Mouse (Mus musculus): ENCODE data around the gene Abhd10. TPM values are rescaled to one million over a fixed set of nuclear protein-coding genes. Genes with fewer than 3 reads are reported as not detected.

The Abhd10 gene
- polyA plus RNA-seq, 1 experiment from 2014 or later: 34.1 TPM

DNA sequence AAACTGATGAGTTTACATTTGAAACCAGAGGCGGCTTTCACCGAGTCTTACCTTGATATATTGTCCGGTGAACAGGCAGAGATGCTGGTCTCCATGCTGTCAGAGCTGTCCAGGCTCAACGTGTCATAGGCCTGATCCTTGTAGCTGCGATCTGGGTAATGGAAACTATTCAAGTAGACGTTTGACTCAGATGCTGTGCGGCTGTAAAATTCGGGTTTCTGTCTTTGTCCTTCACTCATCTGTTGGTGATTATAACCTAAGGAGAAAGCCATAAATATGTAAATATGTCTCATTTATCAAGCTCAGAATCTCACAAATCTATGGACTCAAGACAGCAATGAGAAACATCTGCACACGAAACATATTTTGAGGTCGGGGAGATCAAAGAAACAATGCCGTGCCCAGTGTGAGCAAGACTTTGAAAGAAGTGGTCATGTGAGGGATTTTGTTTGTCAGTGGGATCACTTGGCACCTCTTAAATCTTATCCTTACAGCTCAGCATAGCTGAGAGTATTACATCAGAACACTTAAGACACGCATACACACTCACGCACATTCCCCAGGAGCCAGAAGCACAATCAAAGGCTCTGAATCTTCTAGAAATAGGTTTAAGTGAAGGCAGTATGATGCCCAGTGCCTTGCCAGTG is 20.2 kb upstream of the Abhd10 start:
- Histone ChIP-seq H3K36me3 (peaks cover 34% of the 10 kb centered on the region), H3K27me3 (ENCODE audit: insufficient read depth, poor library complexity, severe bottlenecking) (no peaks in the 10 kb centered on the region), H3K9me3 (no peaks in the 10 kb centered on the region), H3K27ac (no peak overlapping the region), H3K4me1 (peaks cover 12% of the 10 kb centered on the region), H3K4me3 (no peak overlapping the region)
- WGBS: 59% methylated on average over 13 of the region's 13 CpGs
- no peak for DNase-seq (ENCODE audit: low spot score)

GRCm38 (mm10) chr16:45761425-45761824 is 18.7 kb upstream of the Abhd10 start:
- DNase-seq (ENCODE audit: low spot score): no peak
- Histone ChIP-seq H3K27me3 (ENCODE audit: insufficient read depth, poor library complexity, severe bottlenecking) (no peaks in the 10 kb centered on the region), H3K9me3 (no peaks in the 10 kb centered on the region), H3K36me3 (peaks cover 34% of the 10 kb centered on the region), H3K4me1 (peaks cover 12% of the 10 kb centered on the region), H3K27ac (no peak overlapping the region), H3K4me3 (no peak overlapping the region)
- WGBS: 74% methylated on average over 1 of the region's 1 CpGs

DNA sequence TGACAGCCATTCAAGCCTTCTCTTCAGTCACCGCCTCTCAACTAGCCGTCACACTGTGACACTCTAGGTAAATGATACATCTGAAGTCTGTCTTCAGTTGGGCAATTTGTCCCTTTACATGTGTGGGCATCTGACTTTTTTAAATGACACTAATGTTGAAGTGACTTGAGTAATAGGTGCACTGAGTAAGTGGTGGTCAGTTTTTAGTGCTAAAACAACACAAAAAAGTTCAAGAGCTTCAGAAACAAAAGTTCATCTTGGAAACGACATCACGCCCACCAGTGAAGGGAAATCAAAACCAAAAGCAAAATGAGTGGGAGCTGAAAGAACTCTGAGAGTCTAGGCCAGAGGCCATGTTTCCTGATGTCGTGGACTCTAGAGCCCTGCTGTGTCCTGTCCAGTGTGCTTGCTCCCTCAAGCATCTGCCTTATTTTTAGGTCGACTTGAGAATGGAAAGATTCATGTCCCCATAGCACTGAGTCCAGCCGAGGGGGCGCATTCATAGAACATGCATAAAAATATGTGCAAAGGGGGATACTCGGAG is 16.0 kb upstream of the Abhd10 start:
- Histone ChIP-seq H3K27me3 (ENCODE audit: insufficient read depth, poor library complexity, severe bottlenecking) (no peaks in the 10 kb centered on the region), H3K4me3 (no peak overlapping the region), H3K36me3 (peaks cover 26% of the 10 kb centered on the region; the same call in 1 of the 2 replicates), H3K4me1 (peaks cover 12% of the 10 kb centered on the region), H3K9me3 (no peaks in the 10 kb centered on the region), H3K27ac (peak overlapping the region; percentile 6; the same call in 1 of the 2 replicates)
- 87% methylated on average over 9 of the region's 9 CpGs for WGBS
- DNase-seq (ENCODE audit: low spot score): no peak

- WGBS: 76% methylated on average over 12 of the region's 12 CpGs
- Histone ChIP-seq H3K4me3 (no peak overlapping the region), H3K9me3 (no peaks in the 10 kb centered on the region), H3K4me1 (peaks cover 3% of the 10 kb centered on the region; the same call in 1 of the 2 replicates), H3K27me3 (ENCODE audit: insufficient read depth, poor library complexity, severe bottlenecking) (no peaks in the 10 kb centered on the region), H3K36me3 (peaks cover 23% of the 10 kb centered on the region), H3K27ac (peak overlapping the region; percentile 53)
- DNase-seq (ENCODE audit: low spot score): no peak
Observed at GRCm38 (mm10) chr16:45757421-45758078, 14.8 kb upstream of the Abhd10 start.

DNA sequence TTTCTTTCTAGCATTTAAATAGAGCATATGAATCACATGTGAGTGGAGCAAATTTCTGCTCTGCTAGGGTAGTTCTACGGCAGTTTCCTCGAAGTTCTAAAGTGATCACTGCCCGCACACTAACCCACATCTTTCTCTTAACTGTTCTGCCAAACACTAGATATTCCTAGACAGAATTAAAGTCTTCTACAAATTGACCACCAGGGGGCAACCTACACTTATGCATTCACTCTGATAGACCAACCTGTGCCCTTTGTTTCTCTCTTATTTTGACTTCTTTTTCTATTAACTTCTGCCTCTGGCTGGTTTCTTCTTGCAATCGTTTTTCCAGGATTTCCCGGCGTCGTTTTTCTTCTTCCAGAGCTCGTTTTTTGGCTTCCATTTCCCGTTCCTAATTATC is 14.1 kb upstream of the Abhd10 start:
- Histone ChIP-seq H3K36me3 (peaks cover 28% of the 10 kb centered on the region), H3K27ac (no peak overlapping the region), H3K27me3 (ENCODE audit: insufficient read depth, poor library complexity, severe bottlenecking) (no peaks in the 10 kb centered on the region), H3K9me3 (no peaks in the 10 kb centered on the region), H3K4me1 (peaks cover 1% of the 10 kb centered on the region; the same call in 1 of the 2 replicates), H3K4me3 (no peak overlapping the region)
- 39% methylated on average over 9 of the region's 9 CpGs for WGBS
- no peak for DNase-seq (ENCODE audit: low spot score)

- Histone ChIP-seq H3K27ac (peak overlapping the region; percentile 98), H3K27me3 (ENCODE audit: insufficient read depth, poor library complexity, severe bottlenecking) (no peaks in the 10 kb centered on the region), H3K4me1 (peaks cover 17% of the 10 kb centered on the region), H3K4me3 (peak overlapping the region; percentile 83; the same call in 1 of the 2 replicates), H3K9me3 (no peaks in the 10 kb centered on the region), H3K36me3 (peaks cover 16% of the 10 kb centered on the region)
- WGBS: 70% methylated on average over 4 of the region's 4 CpGs
- no peak for DNase-seq (ENCODE audit: low spot score)
Observed at GRCm38 (mm10) chr16:45743591-45744144, 913 bp upstream of the Abhd10 start.

DNA sequence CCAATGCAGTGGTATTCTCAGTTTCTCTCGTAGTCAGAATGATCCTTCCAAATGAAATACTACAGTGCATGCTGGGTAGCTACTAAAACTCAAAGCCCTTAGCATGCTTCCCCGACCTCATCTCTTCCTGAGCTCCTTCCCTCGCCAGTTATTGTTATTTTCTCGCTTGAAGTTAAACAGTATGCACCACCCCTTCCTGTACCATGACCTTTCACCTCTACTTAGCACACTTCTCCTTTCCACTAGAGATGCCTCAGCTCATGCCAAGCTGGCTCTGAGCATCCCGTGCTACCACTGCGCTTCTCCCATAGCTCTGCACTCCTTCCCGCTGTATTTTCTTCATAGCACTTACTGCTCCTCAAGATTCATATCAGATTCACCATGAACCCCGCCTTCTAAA is 4.9 kb downstream of the Abhd10 start:
- Histone ChIP-seq H3K4me1 (peaks cover 11% of the 10 kb centered on the region), H3K27ac (no peak overlapping the region), H3K4me3 (no peak overlapping the region), H3K9me3 (no peaks in the 10 kb centered on the region), H3K27me3 (ENCODE audit: insufficient read depth, poor library complexity, severe bottlenecking) (no peaks in the 10 kb centered on the region), H3K36me3 (peaks cover 44% of the 10 kb centered on the region)
- no peak for DNase-seq (ENCODE audit: low spot score)
- whole genome bisulfite sequencing: 82% methylated on average over 8 of the region's 8 CpGs

GRCm38 (mm10) chr16:45736724-45737123 is 6.0 kb downstream of the Abhd10 start:
- 90% methylated on average over 3 of the region's 3 CpGs for WGBS

DNA sequence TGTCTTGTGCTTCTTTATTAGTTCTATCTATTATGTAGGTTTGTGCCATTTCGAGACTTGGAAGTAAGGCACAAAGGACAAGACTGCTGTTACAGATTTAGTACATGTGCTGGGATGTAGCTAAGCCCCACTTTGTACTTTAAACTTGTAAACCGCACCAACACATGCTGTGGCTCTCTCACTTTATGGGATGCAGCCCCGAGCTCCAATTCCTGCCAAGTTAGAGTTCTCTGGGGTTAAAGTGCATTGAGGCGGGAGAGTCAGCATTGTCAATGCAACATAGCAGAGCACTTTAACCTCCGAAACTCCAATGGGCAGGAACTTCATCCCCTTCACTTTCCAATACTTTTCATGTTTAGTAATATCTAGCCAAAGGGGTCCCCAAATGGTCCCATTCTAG is 13.6 kb downstream of the Abhd10 start:
- Histone ChIP-seq H3K27me3 (ENCODE audit: insufficient read depth, poor library complexity, severe bottlenecking) (no peaks in the 10 kb centered on the region), H3K4me1 (peaks cover 8% of the 10 kb centered on the region), H3K4me3 (no peak overlapping the region), H3K27ac (no peak overlapping the region), H3K36me3 (peaks cover 43% of the 10 kb centered on the region), H3K9me3 (no peaks in the 10 kb centered on the region)
- 91% methylated on average over 5 of the region's 5 CpGs for WGBS
- no peak for DNase-seq (ENCODE audit: low spot score)

More at GRCm38 (mm10) chr16:45736724-45737123, 6.0 kb downstream of the Abhd10 start:
- no peak overlapping the region for H3K27ac ChIP-seq
- H3K4me3 ChIP-seq: no peak overlapping the region
- no peak for DNase-seq (ENCODE audit: low spot score)
- H3K4me1 ChIP-seq: peaks cover 11% of the 10 kb centered on the region
- peaks cover 51% of the 10 kb centered on the region for H3K36me3 ChIP-seq
- no peaks in the 10 kb centered on the region for H3K9me3 ChIP-seq
- H3K27me3 ChIP-seq (ENCODE audit: insufficient read depth, poor library complexity, severe bottlenecking): no peaks in the 10 kb centered on the region

GRCm38 (mm10) chr16:45724742-45725102 is 18.0 kb downstream of the Abhd10 start:
- Histone ChIP-seq H3K4me3 (peak overlapping the region; percentile 66), H3K27ac (peak overlapping the region; percentile 84), H3K9me3 (no peaks in the 10 kb centered on the region), H3K27me3 (ENCODE audit: insufficient read depth, poor library complexity, severe bottlenecking) (no peaks in the 10 kb centered on the region), H3K36me3 (peaks cover 13% of the 10 kb centered on the region), H3K4me1 (peaks cover 21% of the 10 kb centered on the region)
- WGBS: 3% methylated on average over 10 of the region's 10 CpGs
- DNase-seq (ENCODE audit: low spot score): no peak

DNA sequence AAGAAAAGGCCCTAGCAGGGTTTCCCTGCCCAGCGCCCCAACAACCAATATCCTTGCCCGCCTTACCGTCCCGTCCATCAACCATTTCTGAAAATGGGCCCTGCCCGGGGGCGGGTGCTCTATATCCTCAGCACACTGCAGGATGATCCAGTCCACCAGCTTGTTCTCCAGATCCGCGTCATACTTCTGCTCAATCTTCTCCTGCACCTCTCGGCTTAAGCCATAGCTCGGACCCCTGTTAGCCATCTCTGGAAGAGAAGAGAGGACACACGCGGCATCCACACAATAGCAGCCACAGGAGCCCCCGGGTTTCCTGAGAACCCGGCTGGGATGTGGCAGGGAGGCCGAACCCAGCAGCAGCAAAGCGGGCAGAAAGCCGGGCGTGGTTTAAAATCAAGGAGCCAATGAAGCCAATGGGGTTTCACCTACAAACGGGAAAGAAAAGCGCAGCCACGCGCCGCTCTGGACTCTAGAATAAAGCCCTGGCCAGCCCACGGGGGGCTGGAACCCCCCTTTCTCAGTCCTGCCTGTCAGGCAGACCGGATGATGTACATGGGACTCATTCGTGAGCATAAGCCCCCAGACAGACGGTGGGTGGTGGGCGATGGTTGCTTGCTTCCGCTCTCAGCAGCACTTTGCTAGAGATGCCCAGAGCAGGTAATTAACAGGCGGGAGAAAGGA is 18.6 kb downstream of the Abhd10 start, which contains the start of gene Tagln3:
Gene Tagln3, minus strand, starts transcription at position 548 of the 681 bp plus-strand sequence.
- H3K4me1 ChIP-seq: peaks cover 21% of the 10 kb centered on the region
- WGBS: under 1% methylated on average over 30 of the region's 30 CpGs
- no peaks in the 10 kb centered on the region for H3K27me3 ChIP-seq (ENCODE audit: insufficient read depth, poor library complexity, severe bottlenecking)
- peak within 1 kb of the TSS; percentile 84 for H3K27ac ChIP-seq
- H3K4me3 ChIP-seq: peak within 1 kb of the TSS; percentile 66
- no peaks in the 10 kb centered on the region for H3K9me3 ChIP-seq
- H3K36me3 ChIP-seq: peaks cover 8% of the 10 kb centered on the region
- peak; percentile 80 for DNase-seq (ENCODE audit: low spot score)

- 63% methylated on average over 6 of the region's 6 CpGs for WGBS
- DNase-seq (ENCODE audit: low spot score): no peak
- no peaks in the 10 kb centered on the region for H3K27me3 ChIP-seq (ENCODE audit: insufficient read depth, poor library complexity, severe bottlenecking)
Observed at GRCm38 (mm10) chr16:45723172-45723901, 19.4 kb downstream of the Abhd10 start.

More at GRCm38 (mm10) chr16:45723172-45723901, 19.4 kb downstream of the Abhd10 start:
- Histone ChIP-seq H3K9me3 (no peaks in the 10 kb centered on the region), H3K27ac (peak overlapping the region; percentile 84), H3K4me1 (peaks cover 21% of the 10 kb centered on the region), H3K36me3 (peaks cover 8% of the 10 kb centered on the region), H3K4me3 (peak overlapping the region; percentile 66)
